Mouse (Mus musculus) layer of hippocampus, postnatal 10 days (tissue): ENCODE measurements around the gene Klra7. TPM values are rescaled to one million over a fixed set of nuclear protein-coding genes. Genes with fewer than 3 reads are reported as not detected.
"Not testable (repeated sequence)": the region's sequence is repeated elsewhere in the genome, so short reads cannot be mapped to it uniquely, and the experiment has no call there.

Source experiments
- DNase-seq, 2 experiments: peaks; one replicate each; pipeline ENCODE4 v3.0.0; 2021; ENCODE audit warnings: low spot score in 2 of 2
- long read RNA-seq: library from polyadenylated mRNA; stranded (forward); transcript quantifications from one replicate; pipeline ENCODE4 v2.0.0, GENCODE M21; 2023
- total RNA-seq, 2 experiments: library from RNA; stranded (reverse); gene quantifications; 2 replicates each; pipeline ENCODE4 v1.2.3; 2021

Gene Klra7
- total RNA-seq = not detected
- long read RNA-seq = 0 reads

GRCm38 (mm10) chr6:130233222-130233621 is at the start of gene Klra7:
Klra7 (minus strand) TSS chr6:130233322.
- DNase-seq = no peak

- not testable (repeated sequence) for DNase-seq
Measured at GRCm38 (mm10) chr6:130281828-130282227, 48.7 kb upstream of the Klra7 start, which contains the start of gene Klra10. Klra10 (minus strand) TSS chr6:130281928.

- no peak for DNase-seq
Measured at GRCm38 (mm10) chr6:130255326-130255725, 22.2 kb upstream of the Klra7 start.

DNA sequence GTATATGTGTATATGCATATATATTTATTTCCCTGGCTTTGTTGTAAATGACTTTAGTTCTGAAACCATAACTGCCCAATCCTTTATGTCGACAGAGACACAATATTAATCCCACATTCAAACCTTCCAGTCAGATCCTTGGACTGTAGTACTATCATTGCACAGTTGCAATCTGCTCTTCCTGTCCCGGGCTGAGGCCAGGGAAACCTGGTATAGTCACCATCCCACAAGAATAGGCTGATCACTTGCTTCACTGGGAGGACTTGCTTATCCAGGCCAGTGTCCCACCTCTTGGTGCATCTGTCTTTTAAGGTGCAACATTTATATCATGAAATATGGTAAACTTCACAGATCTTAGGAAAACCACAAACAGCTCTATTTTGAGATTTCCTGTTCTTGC is 4.4 kb upstream of the Klra7 start:
- no peak for DNase-seq

GRCm38 (mm10) chr6:130236635-130237034 is 3.5 kb upstream of the Klra7 start:
- DNase-seq = no peak

GRCm38 (mm10) chr6:130197453-130197852 is 35.7 kb downstream of the Klra7 start:
- not testable (repeated sequence) for DNase-seq

DNA sequence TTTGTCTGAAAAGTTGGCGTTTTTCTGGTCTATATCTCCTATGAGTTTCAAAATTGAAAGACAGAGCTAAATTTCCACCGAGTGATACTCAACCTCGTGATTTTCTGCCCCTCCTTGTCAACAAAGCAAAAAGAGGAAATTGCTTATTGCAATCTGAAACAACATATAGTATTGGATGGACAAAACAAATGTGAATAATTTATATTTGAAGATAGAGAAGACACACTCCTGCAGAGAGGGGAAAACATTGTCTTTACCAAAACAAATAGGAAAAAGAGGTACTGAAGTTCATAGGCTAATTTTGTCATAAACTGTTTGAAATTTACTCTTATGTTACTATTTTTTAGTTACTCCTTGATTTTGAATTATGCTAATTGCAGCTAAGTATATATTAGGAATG is 40.1 kb downstream of the Klra7 start, which contains the start of gene Klra9:
TSS of gene Klra9 (minus strand) at position 101 of the 400 bp plus-strand sequence.
- DNase-seq = not testable (repeated sequence)

Other genes with a start within 250 kb of the Klra7 start
- gene Klra6, start 206.4 kb downstream of the Klra7 start, total RNA-seq = not detected
- not detected for gene Klra4, start 166.1 kb downstream of the Klra7 start, total RNA-seq
- gene Klra8, start 103.4 kb downstream of the Klra7 start, total RNA-seq = not detected
- gene Klra9, start 40.2 kb downstream of the Klra7 start, total RNA-seq = not detected
- gene Klra10, start 48.6 kb upstream of the Klra7 start, total RNA-seq = not detected
- not detected for gene Klra3, start 104.3 kb upstream of the Klra7 start, total RNA-seq
- gene Klra1, start 153.6 kb upstream of the Klra7 start, total RNA-seq = not detected